Mouse (Mus musculus) MEL (cell line): ENCODE measurements around the gene Itpk1.

Source experiments
- CHD2 ChIP-seq: IDR thresholded peaks from 2 replicates; pipeline ENCODE4 v1.6.1; 2011; ENCODE audit warnings: low read length, improper control_type of control experiment
- CTCF ChIP-seq, 3 experiments: IDR thresholded peaks in 2 of 3; conservative IDR thresholded peaks in 1 of 3; 2 replicates each; pipeline ENCODE4 v1.5.1; 2011 to 2012; ENCODE audit warnings: low read length in 3 of 3, low read depth in 2 of 3, mild to moderate bottlenecking in 2 of 3, improper control_type of control experiment in 1 of 3, inconsistent platforms in 1 of 3, mixed read lengths in 1 of 3, moderate library complexity in 1 of 3; ENCODE audit not compliant: control insufficient read depth in 1 of 3, insufficient read depth in 1 of 3, poor library complexity in 1 of 3, severe bottlenecking in 1 of 3
- E2F4 ChIP-seq: IDR thresholded peaks from 2 replicates; pipeline ENCODE4 v1.6.1; 2011; ENCODE audit warnings: low read depth, low read length, improper control_type of control experiment, borderline replicate concordance
- ELF1 ChIP-seq: IDR thresholded peaks from 2 replicates; pipeline ENCODE4 v1.6.1; 2014; ENCODE audit warnings: low read depth, mild to moderate bottlenecking, inconsistent platforms, low read length, improper control_type of control experiment, moderate library complexity
- EP300 ChIP-seq, 2 experiments: IDR thresholded peaks; 2 replicates each; pipeline ENCODE4 v1.6.1; 2011; ENCODE audit warnings: improper control_type of control experiment in 2 of 2, low read length in 2 of 2, low read depth in 1 of 2, mild to moderate bottlenecking in 1 of 2
- ETS1 ChIP-seq: IDR thresholded peaks from 2 replicates; pipeline ENCODE4 v1.6.1; 2012; ENCODE audit warnings: low read depth, mild to moderate bottlenecking, inconsistent platforms, low read length, improper control_type of control experiment, moderate library complexity
- GATA1 ChIP-seq: IDR thresholded peaks from 2 replicates; pipeline ENCODE4 v1.6.1; 2011; ENCODE audit warnings: low read depth, low read length, improper control_type of control experiment
- MAX ChIP-seq: IDR thresholded peaks from 2 replicates; pipeline ENCODE4 v1.6.1; 2011; ENCODE audit warnings: low read length, improper control_type of control experiment
- MXI1 ChIP-seq: IDR thresholded peaks from 2 replicates; pipeline ENCODE4 v1.6.1; 2011; ENCODE audit warnings: mild to moderate bottlenecking, low read depth, low read length, improper control_type of control experiment
- MYC ChIP-seq: IDR thresholded peaks from 2 replicates; pipeline ENCODE4 v1.6.1; 2011; ENCODE audit warnings: low read depth, mild to moderate bottlenecking, low read length, improper control_type of control experiment, moderate library complexity
- NRF1 ChIP-seq: IDR thresholded peaks from 2 replicates; pipeline ENCODE4 v1.6.1; 2014; ENCODE audit warnings: low read depth, mild to moderate bottlenecking, inconsistent platforms, low read length, improper control_type of control experiment, moderate library complexity; ENCODE audit not compliant: poor library complexity, insufficient read depth, severe bottlenecking
- POLR2A ChIP-seq, 2 experiments: IDR thresholded peaks; 2 replicates each; pipeline ENCODE4 v1.6.1; 2011 to 2012; ENCODE audit warnings: low read length in 2 of 2, mild to moderate bottlenecking in 2 of 2, control low read depth in 1 of 2, improper control_type of control experiment in 1 of 2, low read depth in 1 of 2, moderate library complexity in 1 of 2; ENCODE audit not compliant: control insufficient read depth in 1 of 2, insufficient read depth in 1 of 2, poor library complexity in 1 of 2
- TAL1 ChIP-seq: IDR thresholded peaks from 2 replicates; pipeline ENCODE4 v1.6.1; 2012; ENCODE audit warnings: mild to moderate bottlenecking, inconsistent platforms, low read length, moderate library complexity, mixed read lengths

GRCm38 (mm10) chr12:102646586-102647260 is 58.0 kb downstream of the Itpk1 start:
- TF ChIP-seq CTCF (IDR thresholded peaks at IDR 0.05 in 2 of 3, conservative IDR thresholded peaks at IDR 0.05 in 1 of 3; ENCODE audit: control insufficient read depth in 1 of 3, insufficient read depth in 1 of 3, low read depth in 2 of 3, low read length in 3 of 3, poor library complexity in 1 of 3, severe bottlenecking in 1 of 3) (no peak), E2F4 (no peak), MAX (peak; percentile 35; the same call in 1 of the 2 replicates), EP300 (IDR thresholded peaks at IDR 0.05; ENCODE audit: low read depth in 1 of 2, low read length in 2 of 2) (peak in 1 of 2 experiments; percentile 73; a peak in 2 of 4 replicates), MYC (0 out of 2 replicates have a peak, but pooled peaks have one; percentile 24), ETS1 (no peak), MXI1 (peak; percentile 59), NRF1 (no peak), GATA1 (no peak), ELF1 (no peak), TAL1 (0 out of 2 replicates have a peak, but pooled peaks have one; percentile 7), POLR2A (IDR thresholded peaks at IDR 0.05; ENCODE audit: control insufficient read depth in 1 of 2, insufficient read depth in 1 of 2, low read depth in 1 of 2, low read length in 2 of 2, poor library complexity in 1 of 2) (no peak; a peak in 1 of 4 replicates), CHD2 (no peak)
